Mouse (Mus musculus) layer of hippocampus, postnatal 25 days (tissue): Measurements from ENCODE around the gene Rab42. TPM values are rescaled to one million over a fixed set of nuclear protein-coding genes. Genes with fewer than 3 reads are reported as not detected.
"Not testable (repeated sequence)": the region's sequence is repeated elsewhere in the genome, so short reads cannot be mapped to it uniquely, and the experiment has no call there.

Source experiments
- DNase-seq, 2 experiments: peaks; one replicate each; pipeline ENCODE4 v3.0.0; 2022; ENCODE audit warnings: mixed read lengths in 2 of 2, low spot score in 1 of 2; ENCODE audit errors: extremely low spot score in 1 of 2
- total RNA-seq, 2 experiments: library from RNA; stranded (reverse); gene quantifications; 2 replicates each; pipeline ENCODE4 v1.2.3; 2021

The Rab42 gene
- total RNA-seq, 2 experiments from 2014 or later = 1.7 TPM

DNA sequence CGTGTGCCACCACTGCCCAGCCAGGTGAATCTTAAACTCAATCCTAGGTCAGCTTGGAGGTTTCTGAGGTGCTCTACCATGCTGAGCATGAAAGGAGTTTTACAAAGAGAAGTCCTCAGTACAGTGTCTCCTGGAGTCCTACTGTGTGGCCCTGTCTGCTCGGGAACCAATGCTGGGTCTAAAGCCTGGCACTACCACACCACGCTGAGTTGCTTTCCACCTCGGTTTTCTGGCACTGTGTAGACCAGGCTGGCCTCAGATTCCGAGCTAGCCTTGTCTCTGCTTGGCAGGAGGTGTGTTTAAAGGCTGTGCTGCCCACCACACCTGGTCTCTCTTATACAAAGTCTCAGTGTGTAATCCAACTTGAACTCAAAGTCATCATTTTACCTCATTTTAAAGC is 9.4 kb upstream of the Rab42 start:
- DNase-seq = no peak

- DNase-seq = no peak
Observed at GRCm38 (mm10) chr4:132311801-132312200, 8.6 kb upstream of the Rab42 start.

- DNase-seq = no peak
Observed at GRCm38 (mm10) chr4:132311209-132311608, 8.0 kb upstream of the Rab42 start.

DNA sequence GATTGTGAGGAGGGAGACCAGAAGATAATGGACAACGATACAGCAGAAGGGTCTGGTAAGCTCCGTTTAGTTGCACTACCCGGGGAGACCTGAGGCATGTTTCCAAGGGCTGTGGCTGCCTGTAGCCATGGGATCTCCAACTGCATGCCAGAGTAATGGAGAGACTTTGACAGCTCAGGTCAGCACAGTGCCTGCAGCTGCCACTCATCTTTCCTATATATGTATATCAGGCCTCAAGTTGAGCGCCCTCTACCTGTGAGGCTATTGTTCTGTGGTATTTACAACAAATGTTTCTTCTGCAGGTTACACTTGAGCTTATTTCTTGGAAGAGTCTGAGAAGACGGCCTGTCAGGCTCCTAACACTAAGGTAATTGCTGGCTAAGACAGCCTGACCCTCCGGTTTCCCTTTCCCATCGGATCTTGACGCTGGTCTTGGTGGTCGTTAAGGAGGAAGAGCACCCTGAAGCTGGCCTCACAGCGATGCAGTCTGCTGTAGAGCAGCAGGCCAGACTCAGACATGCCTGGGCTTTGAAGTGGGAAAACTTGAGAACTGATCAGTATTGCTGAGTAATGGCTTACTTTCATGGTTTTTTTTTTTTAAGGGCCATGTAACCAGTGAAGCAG is 6.8 kb upstream of the Rab42 start:
- DNase-seq = peak in 1 of 2 experiments; percentile 45

DNA sequence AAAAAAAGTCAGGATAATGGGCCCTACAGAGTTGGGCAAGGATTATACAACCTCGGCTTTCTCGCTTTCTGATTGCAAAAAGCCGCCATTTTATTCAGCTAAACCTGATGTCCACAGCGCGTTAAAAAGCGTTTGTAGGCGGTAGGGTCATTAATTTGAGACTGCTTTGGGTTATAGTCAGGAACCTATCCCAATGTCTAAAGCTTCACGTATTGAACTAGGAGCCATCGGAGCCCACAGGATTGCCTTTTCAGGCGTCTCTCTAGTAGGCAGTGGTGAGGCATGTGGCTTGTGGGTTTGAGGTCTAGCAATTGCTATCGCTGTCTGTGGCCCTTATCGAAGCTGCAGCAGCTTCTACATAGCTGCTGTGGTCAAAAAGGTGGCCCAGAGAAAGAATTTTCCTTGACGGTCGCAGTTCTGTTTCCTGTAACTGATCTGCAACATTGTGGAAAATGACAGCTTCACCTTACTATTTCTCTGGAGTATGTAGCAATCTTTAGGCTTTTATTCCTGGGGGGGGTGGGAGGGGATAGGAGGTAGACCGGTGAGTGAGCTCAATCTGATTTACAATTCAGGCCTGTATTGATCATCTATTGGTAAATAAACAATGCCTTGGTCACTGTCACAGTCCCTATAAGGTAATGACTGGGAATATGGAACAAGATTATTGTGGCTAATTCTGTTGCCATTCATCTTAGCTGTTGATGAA is 6.1 kb upstream of the Rab42 start:
- no peak for DNase-seq

- DNase-seq = peak; percentile 82 to 89
Observed at GRCm38 (mm10) chr4:132308437-132309139, 5.4 kb upstream of the Rab42 start.

DNA sequence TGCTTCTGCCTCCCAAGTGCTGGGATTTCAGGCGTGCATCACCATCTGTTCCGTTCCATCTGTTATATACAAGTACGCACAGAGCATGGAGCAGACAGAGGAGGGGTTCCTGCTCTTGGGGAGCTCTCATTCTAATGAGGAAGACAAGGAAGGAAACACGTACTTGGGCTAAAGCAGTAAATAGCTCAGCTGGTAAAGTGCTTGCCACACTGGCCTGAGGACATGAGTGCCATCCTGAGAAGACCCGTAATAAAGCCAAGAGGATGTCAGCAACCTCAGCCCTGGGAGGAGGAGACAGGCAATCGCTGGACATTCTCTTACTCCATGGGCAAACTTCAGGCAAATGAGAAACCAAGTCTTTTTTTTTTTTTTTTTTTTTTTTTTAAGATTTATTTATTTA is 2.8 kb upstream of the Rab42 start:
- DNase-seq = no peak

- no peak for DNase-seq
Observed at GRCm38 (mm10) chr4:132305276-132305675, 2.1 kb upstream of the Rab42 start.

GRCm38 (mm10) chr4:132303484-132303883 is 299 bp upstream of the Rab42 start:
- DNase-seq = not testable (repeated sequence)

GRCm38 (mm10) chr4:132301965-132302938 is 933 bp downstream of the Rab42 start:
- DNase-seq = no peak

DNA sequence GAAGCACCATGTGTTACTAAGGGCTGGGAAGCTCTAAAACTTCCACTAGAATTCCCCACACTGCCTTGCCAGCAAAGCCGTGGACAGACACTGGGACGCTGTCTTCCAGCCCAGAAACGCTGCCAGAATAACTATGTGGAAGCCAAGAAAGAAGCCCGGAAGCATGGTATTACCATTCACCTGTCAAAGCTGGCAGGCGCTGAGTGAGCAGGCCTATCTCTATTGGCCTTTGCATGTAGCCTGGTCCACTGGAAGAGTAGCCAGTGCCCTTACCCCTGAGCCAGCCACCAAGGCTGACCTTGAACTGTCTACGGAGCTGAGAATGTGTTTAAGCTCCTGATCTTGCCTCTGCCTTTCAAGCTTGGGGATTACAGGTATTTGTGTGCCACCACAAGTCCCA is 1.7 kb downstream of the Rab42 start:
- DNase-seq = no peak

GRCm38 (mm10) chr4:132299849-132300248 is 3.3 kb downstream of the Rab42 start:
- DNase-seq = no peak

GRCm38 (mm10) chr4:132295696-132296390 is 7.3 kb downstream of the Rab42 start:
- DNase-seq = no peak

- DNase-seq = no peak
Observed at GRCm38 (mm10) chr4:132293682-132294240, 9.4 kb downstream of the Rab42 start.

GRCm38 (mm10) chr4:132292988-132293387 is 10.2 kb downstream of the Rab42 start:
- DNase-seq = peak in 1 of 2 experiments; percentile 53

DNA sequence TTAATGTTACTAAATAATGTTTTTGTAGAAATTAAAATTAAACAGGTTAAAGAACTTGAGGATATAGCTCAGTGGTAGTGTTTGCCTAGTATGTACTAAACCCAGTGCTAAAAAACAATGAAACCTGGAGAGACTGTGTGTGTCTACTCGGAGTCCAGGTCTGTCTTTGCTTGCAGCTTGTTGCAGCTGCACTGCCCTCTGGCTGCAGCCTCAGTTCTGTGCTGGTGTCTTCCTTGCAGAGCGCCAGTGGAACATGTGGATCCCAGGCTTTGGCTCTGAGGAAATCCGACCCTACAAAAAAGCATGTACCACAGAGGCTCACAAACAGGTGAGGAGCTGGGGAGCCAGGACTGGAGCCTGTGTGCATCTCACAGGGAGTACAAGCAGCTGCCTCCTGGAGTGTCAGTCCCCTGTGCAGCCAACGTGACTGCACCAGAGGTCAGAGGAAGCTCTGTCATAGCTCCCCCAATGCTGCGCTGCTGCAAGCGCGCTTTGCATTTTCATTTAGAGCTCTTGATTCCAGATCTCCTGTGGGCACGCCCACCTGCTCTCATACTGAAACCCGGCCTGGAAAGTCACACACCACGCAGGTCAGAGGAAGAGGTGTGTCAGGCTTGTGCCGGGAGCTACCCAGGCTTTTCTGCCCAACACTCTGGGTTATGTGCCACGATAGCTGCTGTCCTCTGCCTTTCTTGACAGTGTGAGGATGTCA is 11.4 kb downstream of the Rab42 start:
- DNase-seq = no peak

DNA sequence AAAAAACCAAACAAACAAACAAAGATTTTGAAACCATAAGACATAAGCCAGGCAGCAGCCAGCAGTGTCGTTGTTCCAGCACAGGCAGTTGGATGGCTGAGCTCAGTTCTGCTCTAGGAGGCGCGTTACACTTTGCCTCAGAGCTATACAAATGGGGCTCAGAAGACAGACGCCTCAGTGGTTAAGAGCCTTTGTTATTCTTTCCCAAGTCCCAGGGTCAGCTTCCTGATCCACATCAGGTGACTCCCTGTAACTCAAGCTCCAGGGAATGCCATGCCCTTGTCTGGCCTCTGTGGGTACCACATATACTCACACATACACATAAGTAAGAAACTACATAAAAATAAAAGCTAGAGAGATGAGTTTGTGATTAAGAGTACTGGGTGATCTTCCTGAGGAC is 12.1 kb downstream of the Rab42 start:
- no peak for DNase-seq

- DNase-seq = not testable (repeated sequence)
Observed at GRCm38 (mm10) chr4:132288840-132289239, 14.3 kb downstream of the Rab42 start.

DNA sequence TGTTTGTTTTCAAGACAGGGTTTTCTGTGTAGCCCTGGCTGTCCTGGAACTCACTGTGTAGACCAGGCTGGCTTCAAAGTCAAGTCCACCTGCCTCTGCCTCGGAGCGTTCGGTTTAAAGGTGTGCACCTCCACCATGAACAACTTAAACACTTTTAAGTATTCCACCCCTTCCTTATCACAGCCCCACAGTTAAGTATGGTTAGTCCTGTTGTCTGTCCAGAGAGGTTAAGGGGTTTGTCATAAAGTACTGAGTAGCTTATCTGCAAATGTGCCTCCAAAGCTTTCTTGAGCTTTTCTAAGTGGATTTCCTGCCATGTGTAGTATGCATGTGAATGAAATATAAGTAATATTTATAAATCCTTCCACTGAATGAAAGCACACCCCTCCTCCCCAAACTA is 27.2 kb downstream of the Rab42 start:
- DNase-seq = no peak
